Mouse (Mus musculus) embryo, embryonic 11 days (tissue): Measurements from ENCODE around the gene Calm3.
A peak's percentile ranks its signal among the peaks of the same experiment; 100 is the strongest.

ENCODE experiments used
- DNase-seq: peaks from one replicate; pipeline ENCODE4 v3.0.0-alpha.2; 2015

The Calm3 gene

GRCm38 (mm10) chr7:16940292-16940691, 16.4 kb upstream of the Calm3 start:
- no peak for DNase-seq

- no peak for DNase-seq
Measured at GRCm38 (mm10) chr7:16938117-16938791, 14.3 kb upstream of the Calm3 start.

GRCm38 (mm10) chr7:16937312-16937711, 13.4 kb upstream of the Calm3 start:
- DNase-seq: no peak

- peak; percentile 71 for DNase-seq
Measured at GRCm38 (mm10) chr7:16932704-16933577, 9.0 kb upstream of the Calm3 start.

- peak; percentile 91 for DNase-seq
Measured at GRCm38 (mm10) chr7:16931968-16932627, 8.2 kb upstream of the Calm3 start.

GRCm38 (mm10) chr7:16930850-16931249, 6.9 kb upstream of the Calm3 start:
- DNase-seq: peak; percentile 80

- no peak for DNase-seq
Measured at GRCm38 (mm10) chr7:16928341-16928740, 4.4 kb upstream of the Calm3 start.

GRCm38 (mm10) chr7:16923283-16924036, 454 bp downstream of the Calm3 start:
- no peak for DNase-seq

- no peak for DNase-seq
Measured at GRCm38 (mm10) chr7:16922360-16922973, 1.4 kb downstream of the Calm3 start.

GRCm38 (mm10) chr7:16921881-16922335, 2.0 kb downstream of the Calm3 start:
- DNase-seq: no peak

- DNase-seq: peak; percentile 68
Measured at GRCm38 (mm10) chr7:16920818-16921791, 2.8 kb downstream of the Calm3 start.

GRCm38 (mm10) chr7:16920150-16920579, 3.7 kb downstream of the Calm3 start:
- DNase-seq: no peak

- no peak for DNase-seq
Measured at GRCm38 (mm10) chr7:16919395-16920149, 4.3 kb downstream of the Calm3 start.

GRCm38 (mm10) chr7:16918670-16919069, 5.2 kb downstream of the Calm3 start:
- no peak for DNase-seq

GRCm38 (mm10) chr7:16918014-16918413, 5.9 kb downstream of the Calm3 start:
- no peak for DNase-seq

GRCm38 (mm10) chr7:16917447-16917846, 6.5 kb downstream of the Calm3 start:
- no peak for DNase-seq

- no peak for DNase-seq
Measured at GRCm38 (mm10) chr7:16916342-16917265, 7.3 kb downstream of the Calm3 start.

GRCm38 (mm10) chr7:16915461-16916340, 8.2 kb downstream of the Calm3 start:
- DNase-seq: no peak
